Mouse (Mus musculus) heart, embryonic 16.5 days (tissue): ENCODE measurements around the gene Parp12. TPM values are rescaled to one million over a fixed set of nuclear protein-coding genes. Genes with fewer than 3 reads are reported as not detected.

Source experiments
- ATAC-seq: fragments of 200-750 bp; cut with Nextera tagmentation; replicated peaks from 2 replicates; pipeline ENCODE4 v1.8.0; 2017; ENCODE audit warnings: moderate number of reproducible peaks; ENCODE audit not compliant: insufficient read depth, low FRiP score; ENCODE audit errors: extremely low read depth
- H3K27ac ChIP-seq: fragments of 300-500 bp; sonication (generic); 2 replicates; pipeline ENCODE4 v1.5.1; 2014; ENCODE audit warnings: mild to moderate bottlenecking, low read length, control low read depth, moderate library complexity
- H3K27me3 ChIP-seq: fragments of 300-500 bp; sonication (generic); 2 replicates; pipeline ENCODE4 v1.6.1; 2014; ENCODE audit warnings: low read length, mixed read lengths; ENCODE audit not compliant: control insufficient read depth, insufficient read depth
- H3K36me3 ChIP-seq: fragments of 300-500 bp; sonication (generic); 2 replicates; pipeline ENCODE4 v1.6.1; 2014; ENCODE audit not compliant: control insufficient read depth, insufficient read depth
- H3K4me1 ChIP-seq: fragments of 300-500 bp; sonication (generic); 2 replicates; pipeline ENCODE4 v1.6.1; 2014; ENCODE audit warnings: low read length, mixed read lengths; ENCODE audit not compliant: control insufficient read depth, insufficient read depth
- H3K4me2 ChIP-seq: fragments of 300-500 bp; sonication (generic); 2 replicates; pipeline ENCODE4 v1.6.1; 2014; ENCODE audit warnings: low read depth, mild to moderate bottlenecking, control low read depth, low read length
- H3K4me3 ChIP-seq: fragments of 300-500 bp; sonication (generic); 2 replicates; pipeline ENCODE4 v1.5.1; 2014; ENCODE audit warnings: mild to moderate bottlenecking, control low read depth, low read length
- H3K9ac ChIP-seq: fragments of 300-500 bp; sonication (generic); 2 replicates; pipeline ENCODE4 v1.6.1; 2014; ENCODE audit warnings: low read length, control low read depth
- H3K9me3 ChIP-seq: fragments of 300-500 bp; sonication (generic); replicated peaks from 2 replicates; pipeline ENCODE4 v1.6.1; 2016; ENCODE audit warnings: low read length; ENCODE audit not compliant: control insufficient read depth
- WGBS: fragments of 180-500 bp; shearing (Covaris S2); extraction: QIAGEN DNeasy Blood & Tissue Kit; methylation state at CpG from one replicate; pipeline ENCODE4 v1.1.7; 2014; 5-methylcytosine and 5-hydroxymethylcytosine counted together
- polyA plus RNA-seq: library from polyadenylated mRNA; unstranded; fragments of >200 nt; fragmentation: Nextera tagmentation; extraction: Ambion mirVana; gene quantifications from 2 replicates; pipeline ENCODE4 v1.2.1, GENCODE M21; 2015

Parp12 gene
- polyA plus RNA-seq, 1 experiment from 2014 or later = 11.4 TPM

- Histone ChIP-seq H3K4me1 (peaks cover 13% of the 10 kb centered on the region), H3K27ac (no peak overlapping the region), H3K9ac (no peak overlapping the region), H3K4me2 (no peak overlapping the region), H3K9me3 (no peaks in the 10 kb centered on the region), H3K27me3 (no peaks in the 10 kb centered on the region), H3K36me3 (no peaks in the 10 kb centered on the region), H3K4me3 (no peak overlapping the region)
- ATAC-seq = no peak
- 83% methylated on average over 13 of the region's 13 CpGs for WGBS
These were observed 63.8 kb downstream of the Parp12 start for GRCm38 (mm10) chr6:39054206-39054864.

- no peaks in the 10 kb centered on the region for H3K9me3 ChIP-seq
- H3K4me3 ChIP-seq = no peak overlapping the region
- H3K36me3 ChIP-seq = no peaks in the 10 kb centered on the region
- H3K9ac ChIP-seq = no peak overlapping the region
- no peak for ATAC-seq
- 87% methylated on average over 4 of the region's 4 CpGs for WGBS
- no peaks in the 10 kb centered on the region for H3K27me3 ChIP-seq
- no peak overlapping the region for H3K27ac ChIP-seq
- no peak overlapping the region for H3K4me2 ChIP-seq
- peaks cover 10% of the 10 kb centered on the region for H3K4me1 ChIP-seq
These were observed 65.5 kb downstream of the Parp12 start for GRCm38 (mm10) chr6:39052636-39053035.

DNA sequence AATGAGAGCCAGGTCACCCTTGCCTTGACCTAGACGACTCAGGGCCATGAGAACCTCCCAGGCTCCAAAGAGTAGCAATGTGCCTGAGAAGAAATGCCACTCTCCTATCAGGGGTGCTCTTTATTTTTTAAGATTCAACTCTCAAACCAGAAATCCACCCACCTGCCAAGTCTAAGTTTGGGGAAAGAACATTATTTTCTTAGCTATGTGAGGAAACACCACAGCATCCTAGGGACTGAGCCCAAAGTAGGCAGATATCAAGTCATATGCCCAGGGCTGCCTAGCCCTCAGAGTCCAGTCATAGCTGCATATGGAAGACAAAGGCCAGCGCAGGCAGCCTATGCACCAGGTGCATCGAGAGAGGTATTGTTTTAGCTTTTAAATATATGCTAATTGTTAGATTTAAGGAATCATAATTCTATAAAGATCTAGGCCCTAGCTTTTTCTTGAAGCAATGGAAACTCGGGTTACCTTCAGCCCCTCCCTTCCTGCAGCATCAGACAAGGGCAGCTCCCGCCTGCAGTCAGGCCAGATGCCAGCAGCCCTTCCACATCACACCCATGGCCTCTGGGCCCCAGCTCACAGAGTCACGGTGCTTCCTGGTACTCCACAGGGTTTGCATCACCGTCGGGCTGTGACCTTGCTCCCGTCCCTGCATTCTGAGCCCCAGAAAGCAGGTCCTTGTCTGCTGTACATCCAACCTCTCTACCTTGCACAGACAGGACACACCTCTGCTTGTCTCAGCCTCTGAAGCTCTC is 66.2 kb downstream of the Parp12 start:
- H3K4me1 ChIP-seq = peaks cover 10% of the 10 kb centered on the region
- H3K9me3 ChIP-seq = no peaks in the 10 kb centered on the region
- H3K4me2 ChIP-seq = no peak overlapping the region
- no peak overlapping the region for H3K9ac ChIP-seq
- no peaks in the 10 kb centered on the region for H3K27me3 ChIP-seq
- H3K4me3 ChIP-seq = no peak overlapping the region
- no peak for ATAC-seq
- 48% methylated on average over 9 of the region's 9 CpGs for WGBS
- H3K36me3 ChIP-seq = no peaks in the 10 kb centered on the region
- H3K27ac ChIP-seq = no peak overlapping the region

DNA sequence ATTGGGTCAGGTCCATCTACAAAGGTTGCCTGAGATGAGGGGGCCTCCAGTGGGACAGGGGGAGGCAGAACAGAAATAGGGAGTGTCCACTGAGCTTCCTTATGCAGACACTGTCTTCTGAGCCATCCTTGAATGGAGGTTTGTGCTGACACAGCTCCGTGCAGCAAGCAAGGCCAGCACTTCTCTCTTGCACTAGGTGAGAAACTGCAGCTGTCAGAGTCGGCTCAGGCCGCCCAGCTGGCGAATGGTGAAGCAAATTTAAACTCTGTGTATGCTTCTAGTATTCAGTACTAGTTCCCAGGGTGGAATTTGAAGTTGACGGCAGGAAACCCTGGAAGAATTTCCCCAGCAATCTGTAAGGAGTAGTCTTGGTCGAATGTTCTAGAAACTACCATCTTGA is 67.3 kb downstream of the Parp12 start:
- WGBS = 52% methylated on average over 6 of the region's 6 CpGs
- no peak overlapping the region for H3K9ac ChIP-seq
- no peak for ATAC-seq

DNA sequence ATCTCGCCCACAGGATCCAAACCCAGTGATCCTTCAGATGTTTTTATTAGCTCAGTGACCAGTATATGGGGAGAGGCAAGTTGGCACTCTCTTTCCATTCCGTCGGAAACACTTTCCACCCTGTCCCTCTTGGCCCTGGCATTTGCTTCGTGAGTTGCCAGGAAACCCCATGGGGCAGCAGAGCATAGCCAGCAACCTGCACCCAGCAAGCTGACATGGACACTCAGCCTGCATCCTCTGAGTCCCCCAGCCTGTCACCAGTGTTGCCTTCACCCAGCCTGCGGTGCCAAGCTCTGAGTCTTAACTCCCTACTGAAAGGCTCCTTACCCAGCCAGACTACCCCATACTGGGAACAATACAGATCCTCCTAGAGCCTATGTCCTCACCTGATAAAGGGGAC is 69.0 kb downstream of the Parp12 start:
- Histone ChIP-seq H3K36me3 (no peaks in the 10 kb centered on the region), H3K9ac (no peak overlapping the region)
- WGBS = 54% methylated on average over 5 of the region's 5 CpGs

More for the DNA sequence above, 67.3 kb downstream of the Parp12 start:
- Histone ChIP-seq H3K36me3 (no peaks in the 10 kb centered on the region), H3K27ac (no peak overlapping the region), H3K9me3 (no peaks in the 10 kb centered on the region), H3K4me1 (peaks cover 5% of the 10 kb centered on the region), H3K4me2 (no peak overlapping the region), H3K4me3 (no peak overlapping the region), H3K27me3 (no peaks in the 10 kb centered on the region)

GRCm38 (mm10) chr6:39040451-39040850 is 77.7 kb downstream of the Parp12 start:
- WGBS = 66% methylated on average over 9 of the region's 9 CpGs

More for the DNA sequence above, 69.0 kb downstream of the Parp12 start:
- Histone ChIP-seq H3K4me1 (no peaks in the 10 kb centered on the region; the same call in 1 of the 2 replicates), H3K9me3 (no peaks in the 10 kb centered on the region), H3K4me3 (no peak overlapping the region), H3K4me2 (no peak overlapping the region), H3K27ac (no peak overlapping the region), H3K27me3 (no peaks in the 10 kb centered on the region)
- no peak for ATAC-seq

More at GRCm38 (mm10) chr6:39040451-39040850, 77.7 kb downstream of the Parp12 start:
- Histone ChIP-seq H3K27ac (no peak overlapping the region), H3K4me2 (no peak overlapping the region), H3K9me3 (no peaks in the 10 kb centered on the region), H3K27me3 (no peaks in the 10 kb centered on the region), H3K4me1 (no peaks in the 10 kb centered on the region), H3K9ac (no peak overlapping the region), H3K4me3 (no peak overlapping the region), H3K36me3 (no peaks in the 10 kb centered on the region)
- no peak for ATAC-seq

Other genes with a start within 250 kb of the Parp12 start
- gene Tbxas1, start 242.9 kb downstream of the Parp12 start, polyA plus RNA-seq = 1.6 and 1.9 TPM in 2 replicates
- 9.4 and 11.2 TPM in 2 replicates for gene Hipk2, start 242.2 kb downstream of the Parp12 start, polyA plus RNA-seq
- gene Kdm7a, start 88.4 kb upstream of the Parp12 start, polyA plus RNA-seq = 4.3 and 5.1 TPM in 2 replicates